Mouse (Mus musculus) ES-E14 (cell line): ENCODE data around the gene Prkar1b. TPM values are rescaled to one million over a fixed set of nuclear protein-coding genes. Genes with fewer than 3 reads are reported as not detected.

ENCODE experiments used
- DNase-seq: peaks from one replicate; pipeline ENCODE4 v3.0.0-alpha.2; 2013; ENCODE audit warnings: low read depth, low spot score
- H3K27ac ChIP-seq: 2 replicates; pipeline ENCODE4 v1.5.1; 2012; ENCODE audit warnings: low read depth, mild to moderate bottlenecking, low read length, moderate library complexity, mixed read lengths; ENCODE audit not compliant: poor library complexity, insufficient read depth, severe bottlenecking
- H3K36me3 ChIP-seq: 2 replicates; pipeline ENCODE4 v1.6.1; 2012; ENCODE audit warnings: mild to moderate bottlenecking, low read length, moderate library complexity, mixed read lengths; ENCODE audit not compliant: control insufficient read depth, poor library complexity, insufficient read depth, severe bottlenecking
- H3K4me1 ChIP-seq, 2 experiments: fragments of 150-350 bp in 1 of 2; sonication (generic) in 1 of 2; 2 replicates each; pipeline ENCODE4 v1.6.1; 2012; ENCODE audit warnings: low read length in 2 of 2, mild to moderate bottlenecking in 1 of 2, mixed read lengths in 1 of 2; ENCODE audit not compliant: control insufficient read depth in 2 of 2, insufficient read depth in 2 of 2, poor library complexity in 1 of 2
- H3K4me3 ChIP-seq, 2 experiments: fragments of 150-350 bp in 1 of 2; sonication (generic) in 1 of 2; 2 replicates each; pipeline ENCODE4 v1.5.1; 2012; ENCODE audit warnings: low read length in 2 of 2, low read depth in 1 of 2, mild to moderate bottlenecking in 1 of 2, mixed read lengths in 1 of 2; ENCODE audit not compliant: insufficient read depth in 1 of 2, poor library complexity in 1 of 2, severe bottlenecking in 1 of 2
- H3K9ac ChIP-seq: 2 replicates; pipeline ENCODE4 v1.6.1; 2012; ENCODE audit warnings: low read depth, mild to moderate bottlenecking, low read length, mixed read lengths; ENCODE audit not compliant: poor library complexity, insufficient read depth, severe bottlenecking
- H3K9me3 ChIP-seq: fragments of 150-350 bp; sonication (generic); 2 replicates; pipeline ENCODE4 v1.6.1; 2012; ENCODE audit warnings: low read depth, mild to moderate bottlenecking, low read length; ENCODE audit not compliant: control insufficient read depth, insufficient read depth
- CHD2 ChIP-seq: IDR thresholded peaks from 2 replicates; pipeline ENCODE4 v1.6.1; 2014; ENCODE audit warnings: mild to moderate bottlenecking, low read depth, low read length, inconsistent platforms
- HCFC1 ChIP-seq: IDR thresholded peaks from 2 replicates; pipeline ENCODE4 v1.6.1; 2012; ENCODE audit warnings: low read length, inconsistent platforms, borderline replicate concordance; ENCODE audit not compliant: insufficient read depth
- MAFK ChIP-seq: IDR thresholded peaks from 2 replicates; pipeline ENCODE4 v1.6.1; 2014; ENCODE audit warnings: mild to moderate bottlenecking, low read depth, low read length, inconsistent platforms; ENCODE audit not compliant: insufficient read depth
- ZC3H11A ChIP-seq: IDR thresholded peaks from 2 replicates; pipeline ENCODE4 v1.6.1; 2012; ENCODE audit warnings: low read depth, mild to moderate bottlenecking, inconsistent platforms, low read length, borderline replicate concordance
- ZNF384 ChIP-seq: IDR thresholded peaks from 2 replicates; pipeline ENCODE4 v1.6.1; 2012; ENCODE audit warnings: low read depth, low read length, inconsistent platforms
- in situ Hi-C, 2 experiments: fragments of 600-800 bp; cut with MboI; formaldehyde crosslinking; loops; one replicate each; pipeline ENCODE4 v1.15.1; 2025; ENCODE audit warnings: low sequenced_read_pairs in 2 of 2, inconsistent platforms in 1 of 2; ENCODE audit not compliant: unreplicated experiment in 2 of 2
- total RNA-seq: library from RNA; depleted of rRNA; stranded (reverse); fragments of 300-350 nt; gene quantifications from 2 replicates; pipeline ENCODE4 v1.2.3, GENCODE M21; 2012

The Prkar1b gene
- total RNA-seq, 1 experiment = 3.8 TPM

DNA sequence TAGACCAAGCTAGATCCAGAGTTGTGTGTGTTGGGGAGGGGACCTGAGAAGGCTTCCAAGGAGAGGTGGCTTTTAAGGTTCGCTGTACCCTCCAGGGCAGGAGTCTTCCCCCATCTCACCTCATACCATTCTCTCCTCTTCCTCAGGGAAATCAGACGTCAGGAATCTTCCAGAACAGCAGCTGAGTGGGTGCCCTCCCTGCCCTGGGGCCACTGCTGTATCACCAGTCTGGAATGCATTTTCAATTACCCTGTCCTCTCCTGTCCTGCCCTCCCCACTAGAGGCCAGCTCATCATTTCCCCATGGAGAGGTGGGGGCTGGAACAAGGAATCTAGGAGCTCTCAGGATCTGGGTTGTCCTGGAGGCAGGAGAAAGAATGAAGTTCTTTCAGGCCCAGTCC, 139.2 kb downstream of the Prkar1b start:
- H3K36me3 ChIP-seq = no peaks in the 10 kb centered on the region

DNA sequence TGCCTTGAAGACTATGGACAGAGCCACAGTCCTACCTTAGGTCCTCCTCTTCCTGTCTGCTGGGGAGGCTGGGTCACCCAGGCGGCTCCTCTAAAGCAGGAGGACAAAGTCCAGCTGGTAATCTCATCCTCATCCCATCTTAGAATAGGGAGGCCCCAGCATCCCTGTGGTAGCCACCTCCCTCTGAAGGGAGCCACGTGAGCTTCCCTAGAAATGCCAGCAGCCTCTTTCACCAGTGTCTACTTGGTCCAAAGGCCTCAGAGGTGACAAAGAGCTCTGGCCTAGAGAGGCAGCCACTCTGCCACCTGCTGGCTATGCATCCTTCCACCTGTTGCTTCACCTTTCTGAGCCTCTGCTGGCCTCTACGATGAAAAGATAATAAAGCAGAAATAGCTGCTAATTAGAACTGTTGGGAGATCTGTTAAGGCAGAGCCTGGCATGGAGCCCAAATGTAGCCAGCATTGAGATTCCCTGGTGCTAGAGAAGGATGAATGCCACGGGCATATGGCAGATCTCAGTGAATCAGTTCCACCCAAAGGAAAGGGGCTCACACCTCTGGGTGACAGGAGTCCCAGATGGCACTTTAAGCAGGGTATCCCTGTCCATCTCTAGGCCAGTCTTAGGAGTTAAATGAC, 142.5 kb downstream of the Prkar1b start:
- no peaks in the 10 kb centered on the region for H3K36me3 ChIP-seq
- DNase-seq = no peak
- no peak overlapping the region for H3K9ac ChIP-seq
- no peak overlapping the region for H3K4me3 ChIP-seq
- no peaks in the 10 kb centered on the region for H3K4me1 ChIP-seq
- no peaks in the 10 kb centered on the region for H3K9me3 ChIP-seq
- in situ Hi-C loops = no loop called here
- TF ChIP-seq HCFC1 (no peak), ZC3H11A (no peak), ZNF384 (no peak), CHD2 (no peak), MAFK (no peak)
- no peak overlapping the region for H3K27ac ChIP-seq

More for the DNA sequence above, 139.2 kb downstream of the Prkar1b start:
- H3K27ac ChIP-seq = no peak overlapping the region
- H3K4me1 ChIP-seq = no peaks in the 10 kb centered on the region
- H3K4me3 ChIP-seq = no peak overlapping the region
- in situ Hi-C loops = no loop called here
- no peak overlapping the region for H3K9ac ChIP-seq
- no peaks in the 10 kb centered on the region for H3K9me3 ChIP-seq
- no peak for DNase-seq
- no peak for TF ChIP-seq MAFK
- no peak for TF ChIP-seq HCFC1
- TF ChIP-seq ZNF384 = no peak
- no peak for TF ChIP-seq CHD2
- no peak for TF ChIP-seq ZC3H11A

DNA sequence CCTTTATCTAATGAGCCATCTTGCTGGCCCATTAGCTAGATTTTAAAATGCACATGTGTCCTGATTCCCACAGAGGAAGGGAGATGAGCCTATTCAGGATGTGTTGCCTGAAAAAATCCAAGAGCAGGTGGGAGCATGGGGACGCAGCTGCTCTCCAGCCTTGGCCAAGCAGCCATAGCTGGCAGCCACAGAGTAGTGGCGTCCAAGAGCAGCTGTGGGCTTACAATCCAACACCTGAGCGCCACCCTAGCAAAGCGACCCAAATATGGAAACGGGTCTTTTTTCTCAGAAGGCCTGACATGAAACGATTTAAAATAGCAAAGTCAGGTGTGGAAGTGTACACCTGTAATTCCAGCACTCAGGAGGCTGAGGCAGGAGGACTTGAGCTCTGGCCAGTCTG, 145.2 kb downstream of the Prkar1b start:
- Histone ChIP-seq H3K9ac (no peak overlapping the region), H3K27ac (no peak overlapping the region), H3K9me3 (no peaks in the 10 kb centered on the region), H3K4me1 (peaks cover 0 to 2% of the 10 kb centered on the region in 2 experiments; a peak in 1 of 4 replicates), H3K36me3 (no peaks in the 10 kb centered on the region), H3K4me3 (no peak overlapping the region)
- DNase-seq = no peak
- TF ChIP-seq ZC3H11A (no peak), ZNF384 (no peak), MAFK (no peak), HCFC1 (no peak), CHD2 (no peak)
- in situ Hi-C loops = no loop called here

DNA sequence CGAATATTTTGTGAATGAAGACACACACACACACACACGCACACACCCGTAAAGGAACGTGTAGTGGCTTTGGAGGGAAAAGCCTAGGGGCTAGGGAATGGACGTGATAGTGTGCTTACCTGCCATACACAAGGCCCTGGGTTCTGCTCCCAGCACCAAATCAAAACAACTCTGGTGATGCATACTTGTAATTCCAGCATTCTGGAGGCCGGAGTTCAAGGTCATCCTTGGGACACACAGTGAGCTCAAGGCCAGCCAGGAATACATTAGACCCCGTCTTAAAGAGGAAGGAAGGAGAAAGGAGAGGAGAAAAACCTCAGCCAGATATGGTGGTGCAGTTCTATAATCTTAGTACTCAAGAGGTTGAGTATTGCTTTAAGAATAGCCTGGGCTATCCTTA, 150.1 kb downstream of the Prkar1b start:
- TF ChIP-seq ZC3H11A (no peak), CHD2 (no peak), ZNF384 (no peak), MAFK (no peak)
- peaks cover 0 to 17% of the 10 kb centered on the region in 2 experiments; a peak in 2 of 4 replicates for H3K4me1 ChIP-seq
- H3K27ac ChIP-seq = no peak overlapping the region
- no peak for DNase-seq
- H3K9ac ChIP-seq = no peak overlapping the region
- in situ Hi-C loops = loop anchor here (5.0 to 10.0 kb wide), 3 partner anchors 538 to 905 kb away; partner anchors contain the start of genes Elfn1 (in 1 of the 2) and Uncx (in 1 of the 2)
- no peaks in the 10 kb centered on the region for H3K36me3 ChIP-seq
- H3K4me3 ChIP-seq = no peak overlapping the region
- no peaks in the 10 kb centered on the region for H3K9me3 ChIP-seq
